Mouse (Mus musculus) heart, embryonic 10.5 days (tissue): Measurements from ENCODE around the gene Opn3. TPM values are rescaled to one million over a fixed set of nuclear protein-coding genes. Genes with fewer than 3 reads are reported as not detected.

ENCODE experiments used
- polyA plus RNA-seq: library from polyadenylated mRNA; unstranded; fragments of >200 nt; fragmentation: Nextera tagmentation; extraction: Ambion mirVana; gene quantifications from 2 replicates; pipeline ENCODE4 v1.2.1, GENCODE M21; 2016

Opn3 gene
- polyA plus RNA-seq, 1 experiment from 2014 or later = 10.8 TPM

Other genes with a start within 250 kb of the Opn3 start
- gene Rgs7, start 200.3 kb downstream of the Opn3 start, polyA plus RNA-seq = 0.37 and 0.44 TPM in 2 replicates
- gene Kmo, start 72.4 kb downstream of the Opn3 start, polyA plus RNA-seq = 0.10 and 0.11 TPM in 2 replicates
- 177 and 220 TPM in 2 replicates for gene Fh1, start 67.1 kb downstream of the Opn3 start, polyA plus RNA-seq
- gene Chml, start 125 bp upstream of the Opn3 start, polyA plus RNA-seq = 4.3 and 6.2 TPM in 2 replicates
- gene Wdr64, start 5.8 kb upstream of the Opn3 start, polyA plus RNA-seq = not detected in 2 replicates
- gene Exo1, start 187.8 kb upstream of the Opn3 start, polyA plus RNA-seq = 61.2 and 87.0 TPM in 2 replicates
- gene Gm38100, start 227.6 kb upstream of the Opn3 start, polyA plus RNA-seq = 0.08 TPM in 1 of 2 replicates, not detected in the other